ENCODE assay signal across 24 mouse cellular contexts in the genomic region with DNA sequence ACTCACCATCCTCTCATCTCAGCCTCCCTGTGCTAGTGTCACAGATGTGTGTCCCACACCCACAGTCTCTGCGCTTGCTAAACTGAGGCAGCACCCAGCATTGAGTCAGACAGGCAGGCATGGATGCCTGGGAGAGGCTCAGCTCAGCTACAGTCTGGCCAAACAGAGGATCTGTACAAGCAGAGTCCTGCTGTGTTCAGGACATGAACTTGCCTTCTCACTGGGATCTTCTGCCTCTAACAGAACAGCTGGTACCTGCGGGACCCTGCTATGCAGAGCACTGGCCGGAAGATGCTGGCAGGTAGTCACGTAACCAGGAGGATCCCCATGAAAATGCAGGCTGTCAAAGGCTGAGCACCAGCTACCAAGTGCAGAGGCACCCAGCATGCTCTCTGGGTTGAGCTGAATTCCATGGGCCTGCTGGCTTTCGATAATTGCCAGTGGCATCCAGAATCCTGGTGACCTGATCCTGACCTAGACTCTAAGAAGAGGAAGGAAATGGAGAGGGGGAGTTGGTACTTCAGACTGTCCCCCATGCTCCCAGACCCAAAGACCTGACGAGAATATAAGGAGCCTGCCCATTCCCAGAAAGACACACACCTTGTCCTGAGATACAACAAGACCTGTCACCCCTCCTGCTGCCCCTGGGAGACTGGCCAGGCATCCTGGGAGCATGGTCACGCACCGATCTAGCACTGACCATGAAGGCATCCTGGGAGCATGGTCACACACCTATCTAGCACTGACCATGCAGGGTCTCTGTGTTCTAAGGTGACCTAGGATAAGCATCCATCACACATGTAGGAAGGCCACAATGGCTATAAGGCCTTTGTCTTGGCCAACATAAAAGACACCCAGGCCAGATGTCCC. TPM values are rescaled to one million over a fixed set of nuclear protein-coding genes. Genes with fewer than 3 reads are reported as not detected.
DNase-seq lines count a peak whose midpoint lies in the region; ATAC-seq lines count a peak whose summit lies in the region.
"Had no signal": no experiment of that assay in that cellular context is flagged by ENCODE, and none has a peak within 500 bp of the region (broad histone marks: within the 10 kb centered on the region; RNA-seq: fewer than 3 reads in every experiment).

No protein-coding gene starts in this region.

- no peaks in the 10 kb centered on the region for H3K4me1 ChIP-seq in forebrain, embryonic 11.5 days (replicated peaks; ENCODE audit: control insufficient read depth, insufficient read depth, low read length)
- no peaks in the 10 kb centered on the region for H3K4me1 ChIP-seq in forebrain, embryonic 15.5 days
- H3K4me1 ChIP-seq in liver, embryonic 11.5 days (replicated peaks; ENCODE audit: control insufficient read depth, insufficient read depth, low read length), result 0 out of 2 replicates have a peak, but pooled peaks cover 4% of the 10 kb centered on the region
- H3K4me1 ChIP-seq in liver, embryonic 12.5 days, result no peaks in the 10 kb centered on the region
- H3K4me1 ChIP-seq in limb, embryonic 10.5 days, result no peaks in the 10 kb centered on the region
- H3K4me1 ChIP-seq: heart, embryonic 12.5 days; hindbrain, embryonic 10.5 days; liver, embryonic 13.5 days; midbrain, embryonic 12.5 days; neural tube, embryonic 15.5 days had no signal

- no peak for ATAC-seq in forebrain, embryonic 11.5 days (replicated peaks; ENCODE audit: low FRiP score)
- no peak for ATAC-seq in forebrain, embryonic 15.5 days (replicated peaks)
- ATAC-seq in liver, embryonic 11.5 days (replicated peaks; ENCODE audit: low FRiP score), result no peak
- ATAC-seq in liver, embryonic 12.5 days, result no peak
- ATAC-seq: activated CD4-positive, CD25-positive, alpha-beta regulatory T cell, adult 4 months; hindbrain, embryonic 16.5 days; intestine, postnatal 0 days had no signal

- DNase-seq in forebrain, embryonic 11.5 days (ENCODE audit: low spot score), result peak; percentile 41
- peak; percentile 27 for DNase-seq in liver, embryonic 11.5 days (ENCODE audit: low spot score)
- peak; percentile 41 to 51 for DNase-seq in cerebellum, postnatal 14 days
- peak; percentile 28 for DNase-seq in limb, embryonic 10.5 days (ENCODE audit: low spot score)
- no peak for DNase-seq in right cerebral cortex, adult 2 months (ENCODE audit: low spot score in 2 of 2)
- DNase-seq: adrenal gland, postnatal 10 days; gastrocnemius, postnatal 36 days; heart, postnatal 10 days; kidney, postnatal 10 days; left cerebral cortex, postnatal 4 days; liver, embryonic 13.5 days; lung, embryonic 14.5 days; right cerebral cortex, postnatal 14 days; thymus, adult 2 months; thymus, postnatal 4 days had no signal

- H3K27me3 ChIP-seq in forebrain, embryonic 11.5 days (ENCODE audit: control insufficient read depth, insufficient read depth, low read length), result no peaks in the 10 kb centered on the region
- H3K27me3 ChIP-seq in forebrain, embryonic 15.5 days, result no peaks in the 10 kb centered on the region
- no peaks in the 10 kb centered on the region for H3K27me3 ChIP-seq in liver, embryonic 11.5 days (replicated peaks; ENCODE audit: control insufficient read depth, insufficient read depth, low read length)
- H3K27me3 ChIP-seq in liver, embryonic 12.5 days (replicated peaks), result no peaks in the 10 kb centered on the region
- no peaks in the 10 kb centered on the region for H3K27me3 ChIP-seq in limb, embryonic 10.5 days (ENCODE audit: low read depth, poor library complexity, severe bottlenecking)
- H3K27me3 ChIP-seq: heart, embryonic 12.5 days; liver, embryonic 13.5 days; midbrain, embryonic 12.5 days; neural tube, embryonic 15.5 days had no signal

- no peaks in the 10 kb centered on the region for H3K9me3 ChIP-seq in forebrain, embryonic 11.5 days (ENCODE audit: control insufficient read depth, low read length)
- H3K9me3 ChIP-seq in forebrain, embryonic 15.5 days, result no peaks in the 10 kb centered on the region
- no peaks in the 10 kb centered on the region for H3K9me3 ChIP-seq in liver, embryonic 11.5 days (ENCODE audit: control insufficient read depth, low read length)
- no peaks in the 10 kb centered on the region for H3K9me3 ChIP-seq in liver, embryonic 12.5 days (replicated peaks)
- no peaks in the 10 kb centered on the region for H3K9me3 ChIP-seq in limb, embryonic 10.5 days (replicated peaks)
- H3K9me3 ChIP-seq: heart, embryonic 12.5 days; hindbrain, embryonic 10.5 days; liver, embryonic 13.5 days; midbrain, embryonic 12.5 days; neural tube, embryonic 15.5 days had no signal

- no peak overlapping the region for H3K4me2 ChIP-seq in forebrain, embryonic 11.5 days (ENCODE audit: low read depth, low read length, severe bottlenecking)
- H3K4me2 ChIP-seq in forebrain, embryonic 15.5 days (replicated peaks), result no peak overlapping the region
- no peak overlapping the region for H3K4me2 ChIP-seq in liver, embryonic 11.5 days
- H3K4me2 ChIP-seq in liver, embryonic 12.5 days, result no peak overlapping the region
- H3K4me2 ChIP-seq: heart, embryonic 12.5 days; liver, embryonic 13.5 days; lung, embryonic 14.5 days; midbrain, embryonic 12.5 days; neural tube, embryonic 15.5 days had no signal

- H3K27ac ChIP-seq in forebrain, embryonic 11.5 days (ENCODE audit: low read depth, low read length), result no peak overlapping the region
- H3K27ac ChIP-seq in forebrain, embryonic 15.5 days (replicated peaks), result no peak overlapping the region
- H3K27ac ChIP-seq in liver, embryonic 11.5 days (ENCODE audit: low read depth, low read length), result no peak overlapping the region
- no peak overlapping the region for H3K27ac ChIP-seq in liver, embryonic 12.5 days
- no peak overlapping the region for H3K27ac ChIP-seq in limb, embryonic 10.5 days
- H3K27ac ChIP-seq: hindbrain, embryonic 10.5 days; liver, embryonic 13.5 days; midbrain, embryonic 12.5 days; neural tube, embryonic 15.5 days had no signal

- no peak overlapping the region for H3K9ac ChIP-seq in forebrain, embryonic 11.5 days (ENCODE audit: low read length)
- no peak overlapping the region for H3K9ac ChIP-seq in forebrain, embryonic 15.5 days (replicated peaks)
- no peak overlapping the region for H3K9ac ChIP-seq in liver, embryonic 11.5 days (ENCODE audit: low read depth, low read length)
- H3K9ac ChIP-seq in liver, embryonic 12.5 days, result no peak overlapping the region
- H3K9ac ChIP-seq: heart, embryonic 12.5 days; liver, embryonic 13.5 days; lung, embryonic 14.5 days; midbrain, embryonic 12.5 days; neural tube, embryonic 15.5 days had no signal

- no peak overlapping the region for H3K4me3 ChIP-seq in forebrain, embryonic 11.5 days (ENCODE audit: low read depth, low read length)
- H3K4me3 ChIP-seq in forebrain, embryonic 15.5 days, result no peak overlapping the region
- no peak overlapping the region for H3K4me3 ChIP-seq in liver, embryonic 11.5 days (ENCODE audit: low read depth, low read length)
- H3K4me3 ChIP-seq in liver, embryonic 12.5 days, result no peak overlapping the region
- H3K4me3 ChIP-seq in limb, embryonic 10.5 days, result no peak overlapping the region
- H3K4me3 ChIP-seq: heart, embryonic 12.5 days; hindbrain, embryonic 10.5 days; liver, embryonic 13.5 days; midbrain, embryonic 12.5 days; neural tube, embryonic 15.5 days had no signal

- 90% methylated on average over 8 of the region's 8 CpGs for WGBS in forebrain, embryonic 11.5 days
- 86% methylated on average over 8 of the region's 8 CpGs for WGBS in forebrain, embryonic 15.5 days
- WGBS in liver, embryonic 11.5 days, result 86% methylated on average over 8 of the region's 8 CpGs
- WGBS in liver, embryonic 12.5 days (ENCODE audit: insufficient replicate concordance), result 77% methylated on average over 8 of the region's 8 CpGs
- WGBS in limb, embryonic 10.5 days, result 90% methylated on average over 8 of the region's 8 CpGs

- H3K36me3 ChIP-seq in forebrain, embryonic 11.5 days (ENCODE audit: control insufficient read depth, insufficient read depth, low read length), result no peaks in the 10 kb centered on the region
- no peaks in the 10 kb centered on the region for H3K36me3 ChIP-seq in forebrain, embryonic 15.5 days
- H3K36me3 ChIP-seq in liver, embryonic 11.5 days (ENCODE audit: control insufficient read depth, insufficient read depth, low read length), result peaks cover 4% of the 10 kb centered on the region; the same call in 1 of the 2 replicates
- peaks cover 48% of the 10 kb centered on the region for H3K36me3 ChIP-seq in liver, embryonic 12.5 days
- peaks cover 41% of the 10 kb centered on the region for H3K36me3 ChIP-seq in limb, embryonic 10.5 days
- H3K36me3 ChIP-seq: midbrain, embryonic 12.5 days had no signal

RNA-seq across cellular contexts. Expression of gene Plpp2, which starts 7.9 kb away (rescaled TPM):
- 14.2 and 15.6 TPM in 2 replicates for polyA plus RNA-seq in forebrain, embryonic 11.5 days (2014; fragmentation: Nextera tagmentation; extraction: Ambion mirVana)
- 8.8 and 10.7 TPM in 2 replicates for polyA plus RNA-seq in forebrain, embryonic 15.5 days (2015; fragmentation: Nextera tagmentation; extraction: Ambion mirVana)
- 27.1 and 30.1 TPM in 2 replicates for polyA plus RNA-seq in liver, embryonic 11.5 days (2014; fragmentation: Nextera tagmentation; extraction: Ambion mirVana)
- 18.0 and 19.9 TPM in 2 replicates for polyA plus RNA-seq in liver, embryonic 12.5 days (2016; fragmentation: Nextera tagmentation; extraction: Ambion mirVana)
- polyA plus RNA-seq in limb, embryonic 10.5 days (2016; fragmentation: Nextera tagmentation; extraction: Ambion mirVana), result 26.6 and 29.3 TPM in 2 replicates

RNA-seq across cellular contexts. Expression of gene Mier2, which starts 29.3 kb away (rescaled TPM):
- 64.4 and 67.7 TPM in 2 replicates for polyA plus RNA-seq in forebrain, embryonic 11.5 days (2014; fragmentation: Nextera tagmentation; extraction: Ambion mirVana)
- polyA plus RNA-seq in forebrain, embryonic 15.5 days (2015; fragmentation: Nextera tagmentation; extraction: Ambion mirVana), result 60.1 and 61.7 TPM in 2 replicates
- 33.1 and 36.5 TPM in 2 replicates for polyA plus RNA-seq in liver, embryonic 11.5 days (2014; fragmentation: Nextera tagmentation; extraction: Ambion mirVana)
- polyA plus RNA-seq in liver, embryonic 12.5 days (2016; fragmentation: Nextera tagmentation; extraction: Ambion mirVana), result 20.1 and 20.5 TPM in 2 replicates
- 71.3 and 79.8 TPM in 2 replicates for polyA plus RNA-seq in limb, embryonic 10.5 days (2016; fragmentation: Nextera tagmentation; extraction: Ambion mirVana)

RNA-seq across cellular contexts. Expression of gene Vmn2r83, which starts 57.2 kb away (rescaled TPM):
- polyA plus RNA-seq in forebrain, embryonic 11.5 days (2014; fragmentation: Nextera tagmentation; extraction: Ambion mirVana), result not detected in 2 replicates
- not detected in 2 replicates for polyA plus RNA-seq in forebrain, embryonic 15.5 days (2015; fragmentation: Nextera tagmentation; extraction: Ambion mirVana)
- not detected in 2 replicates for polyA plus RNA-seq in liver, embryonic 11.5 days (2014; fragmentation: Nextera tagmentation; extraction: Ambion mirVana)
- polyA plus RNA-seq in liver, embryonic 12.5 days (2016; fragmentation: Nextera tagmentation; extraction: Ambion mirVana), result not detected in 2 replicates
- not detected in 2 replicates for polyA plus RNA-seq in limb, embryonic 10.5 days (2016; fragmentation: Nextera tagmentation; extraction: Ambion mirVana)
- polyA plus RNA-seq: activated CD4-positive, CD25-positive, alpha-beta regulatory T cell, adult 4 months; heart, embryonic 12.5 days; hindbrain, embryonic 10.5 days; intestine, postnatal 0 days; liver, embryonic 13.5 days; lung, embryonic 14.5 days; midbrain, embryonic 12.5 days; thymus, adult 2 months had no signal

Comparison
In these comparisons a context has a peak if more than half of its experiments do, and no peak if none do; other contexts are left out.
1. DNase-seq: peak in forebrain, embryonic 11.5 days (single experiment), liver, embryonic 11.5 days (single experiment), cerebellum, postnatal 14 days (2 of 2) and limb, embryonic 10.5 days (single experiment); none in right cerebral cortex, adult 2 months (0 of 2).